Mouse (Mus musculus): Measurements from ENCODE around the gene Acsbg1. TPM values are rescaled to one million over a fixed set of nuclear protein-coding genes. Genes with fewer than 3 reads are reported as not detected.
A peak's percentile ranks its signal among the peaks of the same experiment; 100 is the strongest.

The Acsbg1 gene
- polyA plus RNA-seq, 1 experiment = 1.8 TPM

DNA sequence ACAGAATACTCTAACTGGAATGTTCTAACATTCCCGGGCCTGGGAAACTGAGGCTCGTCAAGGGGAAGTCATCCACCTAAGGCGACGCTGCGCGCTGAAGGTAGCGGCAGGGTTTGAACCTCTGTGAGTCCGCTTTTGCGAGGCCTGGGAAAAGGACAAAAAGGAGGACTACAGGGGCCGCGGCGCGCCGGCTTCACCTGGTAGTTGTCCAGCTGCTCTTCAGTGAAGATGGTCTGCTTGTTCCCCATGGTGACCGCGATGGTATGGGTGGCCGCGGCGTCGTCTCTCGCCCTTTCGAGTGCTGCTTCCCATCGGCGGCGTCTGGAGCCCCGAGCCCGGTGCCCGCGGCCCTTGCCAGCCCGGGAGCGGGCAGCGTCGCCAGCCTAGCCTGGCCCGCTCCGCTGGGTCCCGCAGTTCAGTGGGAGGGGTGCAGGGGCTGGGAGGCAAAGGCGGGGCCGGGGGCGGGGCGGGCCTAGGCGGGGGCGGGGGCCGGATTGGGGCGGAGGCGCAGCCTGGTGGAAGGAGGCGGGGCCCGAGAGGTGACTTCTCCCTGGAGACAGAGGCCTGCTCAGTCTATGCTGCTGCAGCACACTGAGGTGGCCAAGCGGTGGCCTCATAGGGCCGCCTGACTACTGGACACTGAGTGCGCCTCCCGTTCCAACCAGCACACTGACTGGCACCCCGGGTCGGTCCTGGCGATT, 101.7 kb downstream of the Acsbg1 start, which contains the start of gene Cib2:
Gene Cib2 (minus strand): TSS at position 448 of the 701 bp plus-strand sequence.
- H3K36me3 ChIP-seq (replicated peaks; ENCODE audit: low read length) = no peaks in the 10 kb centered on the region
- peaks cover 17% of the 10 kb centered on the region for H3K4me1 ChIP-seq
- H3K27me3 ChIP-seq (replicated peaks) = peaks cover 33% of the 10 kb centered on the region
- no peak for TF ChIP-seq FLI1 (IDR thresholded peaks at IDR 0.05; ENCODE audit: low read length)
- TF ChIP-seq GATA1 (IDR thresholded peaks at IDR 0.05; ENCODE audit: borderline replicate concordance, low read length) = no peak
- no peaks in the 10 kb centered on the region for H3K9me3 ChIP-seq
- peak within 1 kb of the TSS; percentile 91 for H3K4me3 ChIP-seq (replicated peaks)

DNA sequence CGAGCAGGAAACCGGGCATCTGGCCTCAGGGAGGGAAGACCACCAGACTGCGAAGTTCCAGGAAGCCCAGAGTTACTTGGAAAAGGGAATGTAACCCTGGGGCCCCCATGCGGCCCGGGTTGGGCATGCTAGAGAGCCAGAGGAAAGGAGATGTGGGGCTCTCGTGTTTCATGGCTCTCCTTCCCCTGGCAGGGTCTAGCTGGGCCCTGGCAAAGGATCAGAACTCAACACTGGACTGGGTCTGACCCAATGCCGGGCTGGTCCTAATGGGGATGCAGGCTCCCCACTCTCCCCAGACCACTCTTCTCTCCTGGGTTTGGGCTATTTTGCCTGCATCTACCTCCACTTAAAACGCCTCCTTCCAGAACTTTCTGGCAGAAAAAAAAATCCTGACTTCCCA, 102.9 kb downstream of the Acsbg1 start:
- TF ChIP-seq FLI1 (IDR thresholded peaks at IDR 0.05; ENCODE audit: low read length) = no peak
- TF ChIP-seq GATA1 (IDR thresholded peaks at IDR 0.05; ENCODE audit: borderline replicate concordance, low read length) = no peak
- Histone ChIP-seq H3K36me3 (replicated peaks; ENCODE audit: low read length) (no peaks in the 10 kb centered on the region), H3K4me1 (peaks cover 17% of the 10 kb centered on the region), H3K9me3 (no peaks in the 10 kb centered on the region), H3K4me3 (replicated peaks) (no peak overlapping the region), H3K27me3 (replicated peaks) (peaks cover 43% of the 10 kb centered on the region)

DNA sequence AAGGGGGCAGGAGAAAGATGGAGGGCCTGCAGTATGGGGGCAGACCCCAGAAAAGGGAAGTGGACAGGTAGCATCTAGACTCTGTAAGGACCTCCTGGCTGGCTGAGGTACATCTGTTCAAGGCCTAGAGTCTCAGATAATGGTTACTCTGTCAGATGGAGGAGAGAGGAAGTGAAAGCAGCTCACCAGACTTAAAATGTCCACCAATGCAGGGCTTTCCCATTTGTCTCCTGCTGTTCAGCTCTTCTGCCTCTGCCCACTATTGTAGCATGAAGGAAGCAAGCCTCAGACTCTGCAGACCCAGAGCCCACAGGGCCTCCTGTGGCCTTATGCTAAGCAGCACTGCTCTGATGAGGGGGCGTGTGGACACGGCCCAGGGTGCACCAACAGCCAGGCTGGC, 106.6 kb downstream of the Acsbg1 start:
- Histone ChIP-seq H3K36me3 (replicated peaks; ENCODE audit: low read length) (no peaks in the 10 kb centered on the region), H3K27me3 (replicated peaks) (peaks cover 46% of the 10 kb centered on the region), H3K4me3 (replicated peaks) (no peak overlapping the region), H3K9me3 (no peaks in the 10 kb centered on the region), H3K4me1 (peaks cover 22% of the 10 kb centered on the region)
- TF ChIP-seq FLI1 (IDR thresholded peaks at IDR 0.05; ENCODE audit: low read length) = no peak
- TF ChIP-seq GATA1 (IDR thresholded peaks at IDR 0.05; ENCODE audit: borderline replicate concordance, low read length) = no peak

Other genes with a start within 250 kb of the Acsbg1 start
- gene Dmxl2, start 160.2 kb downstream of the Acsbg1 start, polyA plus RNA-seq (2012; ENCODE audit: insufficient read depth, low replicate concordance) = 0.69 and 0.80 TPM in 2 replicates
- gene Sh2d7, start 122.9 kb downstream of the Acsbg1 start, polyA plus RNA-seq (2012; ENCODE audit: insufficient read depth, low replicate concordance) = not detected in 2 replicates
- gene Cib2, start 101.7 kb downstream of the Acsbg1 start, polyA plus RNA-seq (2012; ENCODE audit: insufficient read depth, low replicate concordance) = 6.0 TPM in 1 of 2 replicates, not detected in the other
- gene Idh3a, start 75.5 kb downstream of the Acsbg1 start, polyA plus RNA-seq (2012; ENCODE audit: insufficient read depth, low replicate concordance) = 7.2 and 14.4 TPM in 2 replicates
- gene Dnaja4, start 37.0 kb upstream of the Acsbg1 start, polyA plus RNA-seq (2012; ENCODE audit: insufficient read depth, low replicate concordance) = 0.46 TPM in 1 of 2 replicates, not detected in the other
- gene Wdr61, start 72.6 kb upstream of the Acsbg1 start, polyA plus RNA-seq (2012; ENCODE audit: insufficient read depth, low replicate concordance) = 10.7 and 17.7 TPM in 2 replicates
- not detected in 2 replicates for gene Crabp1, start 102.9 kb upstream of the Acsbg1 start, polyA plus RNA-seq (2012; ENCODE audit: insufficient read depth, low replicate concordance)
- 0.36 TPM in 1 of 2 replicates, not detected in the other for gene Ireb2, start 201.9 kb upstream of the Acsbg1 start, polyA plus RNA-seq (2012; ENCODE audit: insufficient read depth, low replicate concordance)

All from megakaryocyte, embryonic 14.5 days (primary cell).